Mouse (Mus musculus) layer of hippocampus, postnatal 25 days (tissue): Measurements from ENCODE around the gene Clip2. TPM values are rescaled to one million over a fixed set of nuclear protein-coding genes. Genes with fewer than 3 reads are reported as not detected.
"Not testable (repeated sequence)": the region's sequence is repeated elsewhere in the genome, so short reads cannot be mapped to it uniquely, and the experiment has no call there.

Source experiments
- DNase-seq, 2 experiments: peaks; one replicate each; pipeline ENCODE4 v3.0.0; 2022; ENCODE audit warnings: mixed read lengths in 2 of 2, low spot score in 1 of 2; ENCODE audit errors: extremely low spot score in 1 of 2
- total RNA-seq, 2 experiments: library from RNA; stranded (reverse); gene quantifications; 2 replicates each; pipeline ENCODE4 v1.2.3; 2021

The Clip2 gene
- total RNA-seq, 2 experiments from 2014 or later, result 99.8 to 101 TPM

GRCm38 (mm10) chr5:134466296-134467029, 85.8 kb downstream of the Clip2 start:
- DNase-seq, result no peak

GRCm38 (mm10) chr5:134465197-134465596, 87.0 kb downstream of the Clip2 start:
- DNase-seq, result no peak

GRCm38 (mm10) chr5:134464225-134464624, 88.0 kb downstream of the Clip2 start:
- DNase-seq, result no peak

- DNase-seq, result no peak
Observed at GRCm38 (mm10) chr5:134462731-134463130, 89.5 kb downstream of the Clip2 start.

GRCm38 (mm10) chr5:134462316-134462715, 89.9 kb downstream of the Clip2 start:
- DNase-seq, result no peak

- DNase-seq, result no peak
Observed at GRCm38 (mm10) chr5:134460546-134460945, 91.7 kb downstream of the Clip2 start.

- DNase-seq, result no peak
Observed at GRCm38 (mm10) chr5:134459096-134459495, 93.1 kb downstream of the Clip2 start.

GRCm38 (mm10) chr5:134458416-134458815, 93.8 kb downstream of the Clip2 start:
- DNase-seq, result no peak

GRCm38 (mm10) chr5:134457371-134457770, 94.9 kb downstream of the Clip2 start:
- DNase-seq, result no peak

- peak; percentile 59 to 60 for DNase-seq
Observed at GRCm38 (mm10) chr5:134456503-134456962, 95.7 kb downstream of the Clip2 start, which contains the start of gene Gtf2ird1. Gene Gtf2ird1, minus strand, starts transcription at chr5:134456716.

- DNase-seq, result peak in 1 of 2 experiments; percentile 29
Observed at GRCm38 (mm10) chr5:134455914-134456423, 96.3 kb downstream of the Clip2 start.

- DNase-seq, result no peak
Observed at GRCm38 (mm10) chr5:134455186-134455895, 96.9 kb downstream of the Clip2 start.

GRCm38 (mm10) chr5:134454421-134454820, 97.8 kb downstream of the Clip2 start:
- DNase-seq, result no peak

- DNase-seq, result no peak
Observed at GRCm38 (mm10) chr5:134453577-134453976, 98.7 kb downstream of the Clip2 start.

- DNase-seq, result not testable (repeated sequence)
Observed at GRCm38 (mm10) chr5:134446755-134447154, 105.5 kb downstream of the Clip2 start.

- no peak for DNase-seq
Observed at GRCm38 (mm10) chr5:134445895-134446294, 106.3 kb downstream of the Clip2 start.

GRCm38 (mm10) chr5:134445208-134445831, 106.9 kb downstream of the Clip2 start:
- no peak for DNase-seq

- DNase-seq, result no peak
Observed at GRCm38 (mm10) chr5:134444473-134444872, 107.8 kb downstream of the Clip2 start.

- DNase-seq, result no peak
Observed at GRCm38 (mm10) chr5:134442066-134442465, 110.2 kb downstream of the Clip2 start.

GRCm38 (mm10) chr5:134441105-134441504, 111.1 kb downstream of the Clip2 start:
- no peak for DNase-seq

- DNase-seq, result no peak
Observed at GRCm38 (mm10) chr5:134440098-134440497, 112.1 kb downstream of the Clip2 start.
